Mouse (Mus musculus): ENCODE data around the gene Gm27021. TPM values are rescaled to one million over a fixed set of nuclear protein-coding genes. Genes with fewer than 3 reads are reported as not detected.

Gene Gm27021
- polyA plus RNA-seq, 1 experiment from 2014 or later: 2.3 TPM

Other genes with a start within 250 kb of the Gm27021 start
- gene Gins2, start 78.8 kb downstream of the Gm27021 start, polyA plus RNA-seq (2015; fragmentation: Nextera tagmentation; extraction: Ambion mirVana): 117 and 124 TPM in 2 replicates
- 5.1 and 5.8 TPM in 2 replicates for gene 1190005I06Rik, start 20.4 kb downstream of the Gm27021 start, polyA plus RNA-seq (2015; fragmentation: Nextera tagmentation; extraction: Ambion mirVana)
- 1,022 and 1,082 TPM in 2 replicates for gene Cox4i1, start 143 bp upstream of the Gm27021 start, polyA plus RNA-seq (2015; fragmentation: Nextera tagmentation; extraction: Ambion mirVana)
- 264 and 278 TPM in 2 replicates for gene Emc8, start 494 bp upstream of the Gm27021 start, polyA plus RNA-seq (2015; fragmentation: Nextera tagmentation; extraction: Ambion mirVana)
- 16.4 and 18.1 TPM in 2 replicates for gene Irf8, start 68.3 kb upstream of the Gm27021 start, polyA plus RNA-seq (2015; fragmentation: Nextera tagmentation; extraction: Ambion mirVana)